Comparison of ENCODE assay signal across 23 mouse cellular contexts in genomic region chr2:96667113-96667512, GRCm38 (mm10).
DNase-seq lines count a peak whose midpoint lies in the region; ATAC-seq and TF ChIP-seq lines count a peak whose summit lies in the region.
"Had no signal": no experiment of that assay in that cellular context is flagged by ENCODE, and none has a peak within 500 bp of the region (broad histone marks: within the 10 kb centered on the region; RNA-seq: fewer than 3 reads in every experiment).

No protein-coding gene starts in this region.

- H3K4me1 ChIP-seq in forebrain, embryonic 16.5 days (replicated peaks; ENCODE audit: control insufficient read depth, insufficient read depth, low read length): no peaks in the 10 kb centered on the region
- peaks cover 3% of the 10 kb centered on the region; the same call in 1 of the 2 replicates for H3K4me1 ChIP-seq in forebrain, embryonic 15.5 days
- H3K4me1 ChIP-seq in midbrain, embryonic 13.5 days (replicated peaks): peaks cover 6% of the 10 kb centered on the region; the same call in 1 of the 2 replicates
- no peaks in the 10 kb centered on the region for H3K4me1 ChIP-seq in midbrain, embryonic 11.5 days (ENCODE audit: control insufficient read depth, insufficient read depth, low read length)
- H3K4me1 ChIP-seq in midbrain, postnatal 0 days (ENCODE audit: insufficient read depth, low read length): no peaks in the 10 kb centered on the region
- H3K4me1 ChIP-seq: embryonic facial prominence, embryonic 10.5 days; forebrain, embryonic 10.5 days; heart, embryonic 13.5 days; hindbrain, embryonic 15.5 days; intestine, embryonic 15.5 days had no signal

- no peak overlapping the region for H3K4me2 ChIP-seq in forebrain, embryonic 16.5 days (ENCODE audit: low read length)
- no peak overlapping the region for H3K4me2 ChIP-seq in forebrain, embryonic 15.5 days (replicated peaks)
- no peak overlapping the region for H3K4me2 ChIP-seq in midbrain, embryonic 13.5 days (replicated peaks)
- no peak overlapping the region for H3K4me2 ChIP-seq in midbrain, embryonic 11.5 days
- H3K4me2 ChIP-seq in midbrain, postnatal 0 days (ENCODE audit: low read depth, low read length, poor library complexity, severe bottlenecking): no peak overlapping the region
- H3K4me2 ChIP-seq: heart, embryonic 13.5 days; hindbrain, embryonic 15.5 days; intestine, embryonic 15.5 days had no signal

- TF ChIP-seq CTCF in midbrain, postnatal 0 days (IDR thresholded peaks at IDR 0.05): no peak

- 23% methylated on average over 4 of the region's 4 CpGs for WGBS in forebrain, embryonic 16.5 days
- WGBS in forebrain, embryonic 15.5 days: 28% methylated on average over 4 of the region's 4 CpGs
- WGBS in midbrain, embryonic 13.5 days: 42% methylated on average over 4 of the region's 4 CpGs
- WGBS in midbrain, embryonic 11.5 days: 68% methylated on average over 4 of the region's 4 CpGs
- WGBS in midbrain, postnatal 0 days: 14% methylated on average over 4 of the region's 4 CpGs

- no peak overlapping the region for H3K4me3 ChIP-seq in forebrain, embryonic 16.5 days (replicated peaks; ENCODE audit: low read length)
- H3K4me3 ChIP-seq in forebrain, embryonic 15.5 days: no peak overlapping the region
- no peak overlapping the region for H3K4me3 ChIP-seq in midbrain, embryonic 13.5 days (replicated peaks)
- H3K4me3 ChIP-seq in midbrain, embryonic 11.5 days (ENCODE audit: low read depth, low read length): no peak overlapping the region
- no peak overlapping the region for H3K4me3 ChIP-seq in midbrain, postnatal 0 days (ENCODE audit: low read depth, low read length)
- H3K4me3 ChIP-seq: embryonic facial prominence, embryonic 10.5 days; erythroblast, embryonic 14.5 days; forebrain, embryonic 10.5 days; heart, embryonic 13.5 days; hindbrain, embryonic 15.5 days; intestine, embryonic 15.5 days had no signal

- no peaks in the 10 kb centered on the region for H3K9me3 ChIP-seq in forebrain, embryonic 16.5 days (ENCODE audit: control insufficient read depth, low read length)
- no peaks in the 10 kb centered on the region for H3K9me3 ChIP-seq in forebrain, embryonic 15.5 days
- H3K9me3 ChIP-seq in midbrain, embryonic 13.5 days: no peaks in the 10 kb centered on the region
- no peaks in the 10 kb centered on the region for H3K9me3 ChIP-seq in midbrain, embryonic 11.5 days (ENCODE audit: control insufficient read depth, low read length)
- no peaks in the 10 kb centered on the region for H3K9me3 ChIP-seq in midbrain, postnatal 0 days (ENCODE audit: low read length)
- H3K9me3 ChIP-seq: embryonic facial prominence, embryonic 10.5 days; forebrain, embryonic 10.5 days; heart, embryonic 13.5 days; hindbrain, embryonic 15.5 days; intestine, embryonic 15.5 days had no signal

- H3K27me3 ChIP-seq in forebrain, embryonic 16.5 days (replicated peaks; ENCODE audit: control insufficient read depth, insufficient read depth, low read length): no peaks in the 10 kb centered on the region
- H3K27me3 ChIP-seq in forebrain, embryonic 15.5 days: no peaks in the 10 kb centered on the region
- no peaks in the 10 kb centered on the region for H3K27me3 ChIP-seq in midbrain, embryonic 13.5 days
- H3K27me3 ChIP-seq in midbrain, embryonic 11.5 days (ENCODE audit: control insufficient read depth, insufficient read depth, low read length): no peaks in the 10 kb centered on the region
- H3K27me3 ChIP-seq in midbrain, postnatal 0 days (ENCODE audit: insufficient read depth, low read length): no peaks in the 10 kb centered on the region
- H3K27me3 ChIP-seq: CH12.LX; heart, embryonic 13.5 days; hindbrain, embryonic 15.5 days; intestine, embryonic 15.5 days; Patski had no signal

- no peaks in the 10 kb centered on the region for H3K36me3 ChIP-seq in forebrain, embryonic 16.5 days (ENCODE audit: control insufficient read depth, insufficient read depth)
- H3K36me3 ChIP-seq in forebrain, embryonic 15.5 days: no peaks in the 10 kb centered on the region
- no peaks in the 10 kb centered on the region for H3K36me3 ChIP-seq in midbrain, embryonic 13.5 days
- H3K36me3 ChIP-seq in midbrain, embryonic 11.5 days (ENCODE audit: control insufficient read depth, insufficient read depth, low read length): no peaks in the 10 kb centered on the region
- no peaks in the 10 kb centered on the region for H3K36me3 ChIP-seq in midbrain, postnatal 0 days (ENCODE audit: insufficient read depth, low read length)
- H3K36me3 ChIP-seq: embryonic facial prominence, embryonic 10.5 days; forebrain, embryonic 10.5 days; heart, embryonic 13.5 days; hindbrain, embryonic 15.5 days; intestine, embryonic 15.5 days had no signal

- H3K9ac ChIP-seq in forebrain, embryonic 16.5 days (replicated peaks; ENCODE audit: low read depth, low read length): no peak overlapping the region
- no peak overlapping the region for H3K9ac ChIP-seq in forebrain, embryonic 15.5 days (replicated peaks)
- H3K9ac ChIP-seq in midbrain, embryonic 13.5 days (replicated peaks): no peak overlapping the region
- H3K9ac ChIP-seq in midbrain, embryonic 11.5 days (ENCODE audit: low read length): no peak overlapping the region
- H3K9ac ChIP-seq in midbrain, postnatal 0 days (replicated peaks; ENCODE audit: low read length, poor library complexity, severe bottlenecking): no peak overlapping the region
- H3K9ac ChIP-seq: heart, embryonic 13.5 days; hindbrain, embryonic 15.5 days; intestine, embryonic 15.5 days had no signal

- DNase-seq in midbrain, embryonic 11.5 days (ENCODE audit: low spot score, missing footprints): no peak
- DNase-seq in mesoderm, embryonic 11.5 days (ENCODE audit: low read depth, low spot score): peak; percentile 2
- DNase-seq in midbrain, postnatal 0 days (ENCODE audit: low spot score): peak; percentile 2
- DNase-seq in right cerebral cortex, postnatal 10 days (ENCODE audit: low spot score in 2 of 2): no peak
- DNase-seq: adrenal gland, postnatal 14 days; cerebellum, adult 18-20 months; cerebellum, adult 9-11 months; gastrocnemius, postnatal 25 days; heart, postnatal 36 days; kidney, adult 18-20 months had no signal

- ATAC-seq in forebrain, embryonic 16.5 days: 0 out of 2 replicates have a peak, but pooled peaks have one; percentile 47
- ATAC-seq in forebrain, embryonic 15.5 days (replicated peaks): no peak
- 0 out of 2 replicates have a peak, but pooled peaks have one; percentile 53 for ATAC-seq in midbrain, embryonic 13.5 days
- ATAC-seq in midbrain, embryonic 11.5 days (ENCODE audit: low FRiP score): no peak
- no peak for ATAC-seq in midbrain, postnatal 0 days (ENCODE audit: low FRiP score)
- ATAC-seq in erythroblast, adult 5-6 weeks (replicated peaks; ENCODE audit: low FRiP score, poor library complexity, severe bottlenecking): no peak
- ATAC-seq: activated CD4-positive, CD25-positive, alpha-beta regulatory T cell, adult 4 months; intestine, embryonic 15.5 days; Patski had no signal

- no peak overlapping the region for H3K27ac ChIP-seq in forebrain, embryonic 16.5 days (ENCODE audit: low read length)
- no peak overlapping the region for H3K27ac ChIP-seq in forebrain, embryonic 15.5 days (replicated peaks)
- no peak overlapping the region for H3K27ac ChIP-seq in midbrain, embryonic 13.5 days
- H3K27ac ChIP-seq in midbrain, embryonic 11.5 days (ENCODE audit: low read depth, low read length): no peak overlapping the region
- no peak overlapping the region; the same call in 1 of the 2 replicates for H3K27ac ChIP-seq in midbrain, postnatal 0 days (ENCODE audit: low read depth, low read length)
- H3K27ac ChIP-seq: embryonic facial prominence, embryonic 10.5 days; forebrain, embryonic 10.5 days; heart, embryonic 13.5 days; hindbrain, embryonic 15.5 days; intestine, embryonic 15.5 days had no signal

Comparison
In these comparisons a context has a peak if more than half of its experiments do, and no peak if none do; other contexts are left out.
1. ATAC-seq: peak in forebrain, embryonic 16.5 days (single experiment) and midbrain, embryonic 13.5 days (single experiment); none in forebrain, embryonic 15.5 days (single experiment), midbrain, embryonic 11.5 days (single experiment), midbrain, postnatal 0 days (single experiment) and erythroblast, adult 5-6 weeks (single experiment).
2. DNase-seq: peak in mesoderm, embryonic 11.5 days (single experiment) and midbrain, postnatal 0 days (single experiment); none in midbrain, embryonic 11.5 days (single experiment) and right cerebral cortex, postnatal 10 days (0 of 2).